Mouse (Mus musculus) yolk sac, embryonic 10.5 days (tissue): ENCODE data around the gene Napepld.
"Not testable (repeated sequence)": the region's sequence is repeated elsewhere in the genome, so short reads cannot be mapped to it uniquely, and the experiment has no call there.

Source experiments
- DNase-seq: peaks from one replicate; pipeline ENCODE4 v3.0.0-alpha.2; 2017; ENCODE audit warnings: low spot score

Napepld gene

DNA sequence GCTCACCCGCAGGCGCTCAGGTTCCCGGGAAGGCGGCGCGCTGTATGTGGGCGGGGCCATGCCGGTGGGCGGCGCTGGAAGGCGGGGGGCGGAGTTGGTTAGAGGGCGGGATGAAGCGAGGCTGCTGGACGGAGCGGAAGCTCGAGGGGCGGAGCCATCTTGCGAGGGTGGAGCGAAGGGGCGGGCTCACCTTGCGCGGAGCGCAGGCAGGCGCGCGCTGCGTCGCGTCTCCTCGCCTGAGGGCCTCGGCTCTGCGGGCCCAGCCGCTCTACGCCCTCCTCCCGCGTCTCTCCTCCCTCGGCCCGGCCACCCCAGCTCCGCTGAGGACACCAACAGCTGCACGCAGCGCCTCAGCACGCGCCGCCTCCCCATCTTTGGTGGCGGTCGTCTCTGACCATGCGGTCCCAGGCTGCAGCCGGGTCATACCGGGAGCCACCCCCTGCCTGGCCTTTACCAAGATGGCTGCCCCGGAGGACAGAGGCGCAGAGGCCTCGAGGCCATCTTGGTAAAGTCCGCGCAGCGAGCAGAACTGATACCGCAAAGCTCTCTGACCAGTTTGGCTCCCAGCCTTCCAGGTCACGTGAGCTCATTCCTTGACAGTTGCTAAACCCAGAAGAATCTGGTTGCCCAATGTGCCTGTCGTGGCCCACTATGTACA is at the start of gene Napepld:
Napepld (minus strand) TSS at position 46 of the 658 bp plus-strand sequence.
- DNase-seq, result peak; percentile 98

- no peak for DNase-seq
Measured at GRCm38 (mm10) chr5:21745966-21746365, 44.8 kb upstream of the Napepld start.

DNA sequence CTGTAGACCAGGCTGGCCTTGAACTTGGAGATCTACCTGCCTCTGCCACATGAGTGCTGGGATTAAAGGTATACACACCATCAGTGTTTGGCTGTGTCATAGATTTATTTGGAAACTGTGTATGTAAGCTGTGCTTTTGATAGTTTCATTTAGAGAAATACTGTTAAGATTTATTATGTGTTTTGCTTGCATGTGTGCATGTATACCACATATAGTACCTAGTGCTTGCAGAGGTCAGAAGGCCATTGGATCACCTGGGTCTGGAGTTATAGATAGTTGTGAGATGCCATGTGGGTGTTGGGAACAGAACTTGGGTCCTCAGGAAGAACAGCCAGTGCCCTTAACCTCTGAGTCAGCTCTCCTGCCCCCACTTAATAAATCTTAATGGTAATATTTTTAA is 43.5 kb upstream of the Napepld start:
- DNase-seq, result no peak

- no peak for DNase-seq
Measured at GRCm38 (mm10) chr5:21743606-21744005, 42.4 kb upstream of the Napepld start.

GRCm38 (mm10) chr5:21739881-21740280 is 38.7 kb upstream of the Napepld start:
- no peak for DNase-seq

DNA sequence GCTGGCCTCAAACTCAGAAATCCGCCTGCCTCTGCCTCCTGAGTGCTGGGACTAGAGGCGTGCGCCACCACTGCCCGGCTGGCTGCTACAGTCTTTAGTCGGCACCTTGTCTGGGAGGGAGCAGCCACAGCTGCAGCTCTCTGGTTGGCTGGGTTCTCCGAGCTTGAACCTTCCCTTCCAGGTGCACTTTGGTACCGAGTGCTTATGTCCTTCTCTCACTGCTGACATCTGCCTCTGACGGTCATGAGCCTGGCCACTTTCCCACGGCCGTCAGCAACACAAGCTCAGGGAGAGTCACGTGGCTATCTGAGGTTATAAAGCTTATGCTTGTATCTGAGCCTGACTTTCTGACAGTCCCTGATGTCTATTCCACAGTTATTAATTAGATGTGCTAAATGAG is 37.9 kb upstream of the Napepld start:
- peak; percentile 61 for DNase-seq

DNA sequence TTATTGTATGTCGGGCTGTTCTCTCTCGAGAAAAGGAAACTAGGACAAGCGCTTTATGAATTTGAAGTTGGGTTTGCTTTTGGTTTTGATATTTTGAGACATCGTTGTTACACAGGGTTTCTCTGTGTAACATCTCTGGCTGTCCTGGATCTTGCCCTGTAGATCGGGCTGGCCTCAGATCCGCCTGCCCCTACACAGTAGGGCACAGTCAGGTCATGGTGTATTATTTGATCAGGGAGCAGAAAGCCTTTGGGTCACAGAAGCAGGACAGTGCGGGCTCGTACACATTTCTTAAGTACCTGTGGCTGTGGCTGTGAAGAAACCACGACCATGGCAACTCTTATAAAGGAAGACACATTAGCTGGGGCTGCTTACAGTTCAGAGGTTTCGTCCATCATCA is 36.4 kb upstream of the Napepld start:
- DNase-seq, result no peak

DNA sequence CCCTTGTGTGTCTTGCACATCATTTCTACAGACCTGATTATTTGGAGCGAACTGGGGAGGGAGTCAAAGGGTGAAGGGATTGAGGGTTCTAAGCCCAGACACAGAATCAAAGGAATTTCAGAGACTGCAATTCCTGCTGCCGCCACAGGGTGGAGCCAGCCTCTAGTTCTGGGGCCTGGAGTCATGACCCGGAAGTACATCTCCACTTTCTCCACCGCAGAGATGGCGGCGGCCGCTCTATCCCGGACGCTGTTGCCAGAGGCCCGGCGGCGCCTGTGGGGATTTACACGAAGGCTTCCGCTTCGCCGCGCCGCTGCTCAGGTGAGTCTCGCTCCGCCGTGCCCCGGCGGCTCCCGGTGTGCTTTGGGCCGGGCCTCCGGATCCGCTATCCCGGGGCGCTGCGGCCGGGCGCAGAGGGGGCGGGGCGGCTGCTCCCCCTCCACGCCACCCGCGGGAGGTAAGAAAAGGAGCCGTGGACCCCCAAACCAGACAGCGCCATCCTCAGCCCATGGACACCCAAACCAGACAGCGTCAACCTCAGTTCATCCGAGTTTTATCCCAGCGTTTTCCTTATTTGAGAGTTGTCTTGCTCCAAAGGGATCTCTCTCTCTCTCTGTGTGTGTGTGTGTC is 35.9 kb upstream of the Napepld start, which contains the start of gene Pmpcb:
Pmpcb (plus strand) TSS at position 186 of the 630 bp plus-strand sequence.
- peak; percentile 80 for DNase-seq

- DNase-seq, result no peak
Measured at GRCm38 (mm10) chr5:21736046-21736445, 34.9 kb upstream of the Napepld start.

DNA sequence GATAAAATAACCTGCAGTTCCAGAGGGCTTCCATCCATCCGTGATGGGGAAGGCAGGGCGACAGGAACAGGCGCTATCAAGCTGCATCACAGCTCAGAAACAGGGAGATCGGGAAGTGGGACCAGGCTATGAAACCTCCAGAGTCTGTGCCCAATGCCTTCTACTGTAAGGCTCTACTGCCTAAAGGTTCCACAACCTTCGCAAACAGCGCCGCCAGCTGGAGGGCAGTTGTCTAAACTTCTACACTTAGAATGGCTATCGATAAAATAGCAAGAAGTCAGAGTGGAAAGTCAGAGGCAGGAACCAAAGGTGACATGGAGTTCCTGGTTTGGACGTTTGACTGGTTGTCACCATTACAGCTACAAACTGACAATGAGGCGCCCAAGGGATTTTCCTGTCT is 34.4 kb upstream of the Napepld start:
- DNase-seq, result peak; percentile 49

- DNase-seq, result no peak
Measured at GRCm38 (mm10) chr5:21735100-21735499, 33.9 kb upstream of the Napepld start.

DNA sequence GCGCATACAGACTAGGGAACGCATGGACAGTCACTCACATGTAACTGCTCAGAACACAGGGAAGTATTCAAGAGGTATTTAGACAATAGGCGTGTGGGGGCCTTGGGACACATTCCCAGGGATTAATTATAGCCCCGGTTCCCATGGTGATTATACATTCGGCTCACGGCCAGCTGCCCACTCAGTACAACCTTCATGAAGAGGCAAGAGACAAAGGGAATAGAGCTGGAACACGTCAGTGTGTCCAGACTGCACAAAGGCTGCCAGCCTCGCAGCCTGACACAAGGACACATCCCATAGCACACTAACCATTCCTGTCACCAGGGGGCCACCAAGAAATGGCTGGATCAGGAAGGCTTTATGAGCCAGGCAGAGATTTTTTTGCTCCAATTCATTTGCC is 31.7 kb upstream of the Napepld start:
- no peak for DNase-seq

GRCm38 (mm10) chr5:21732177-21732911 is 31.1 kb upstream of the Napepld start:
- no peak for DNase-seq

GRCm38 (mm10) chr5:21729107-21729506 is 27.9 kb upstream of the Napepld start:
- no peak for DNase-seq

- no peak for DNase-seq
Measured at GRCm38 (mm10) chr5:21724872-21725271, 23.7 kb upstream of the Napepld start.

- DNase-seq, result no peak
Measured at GRCm38 (mm10) chr5:21724427-21724826, 23.2 kb upstream of the Napepld start.

GRCm38 (mm10) chr5:21719209-21719608 is 18.0 kb upstream of the Napepld start:
- no peak for DNase-seq

DNA sequence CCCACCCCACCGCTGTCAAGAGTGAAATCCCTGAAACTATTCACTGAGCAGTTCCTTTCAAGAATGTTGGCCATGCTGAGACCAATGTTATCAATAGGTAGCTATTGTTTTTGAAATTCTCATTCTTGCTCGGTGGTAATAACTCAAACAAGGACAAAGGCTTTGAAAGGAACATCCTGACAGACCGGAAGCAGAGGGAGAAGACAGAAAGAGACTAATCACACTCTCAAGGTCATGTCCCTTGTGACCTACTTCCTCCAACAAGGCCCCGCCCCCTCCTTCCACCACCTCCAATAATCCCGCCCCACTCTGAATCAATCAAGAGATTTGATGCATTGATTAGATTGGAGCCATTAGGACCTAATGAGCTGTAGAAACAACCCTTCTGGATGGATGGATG is 17.4 kb upstream of the Napepld start:
- no peak for DNase-seq

GRCm38 (mm10) chr5:21717165-21717715 is 16.0 kb upstream of the Napepld start:
- no peak for DNase-seq

DNA sequence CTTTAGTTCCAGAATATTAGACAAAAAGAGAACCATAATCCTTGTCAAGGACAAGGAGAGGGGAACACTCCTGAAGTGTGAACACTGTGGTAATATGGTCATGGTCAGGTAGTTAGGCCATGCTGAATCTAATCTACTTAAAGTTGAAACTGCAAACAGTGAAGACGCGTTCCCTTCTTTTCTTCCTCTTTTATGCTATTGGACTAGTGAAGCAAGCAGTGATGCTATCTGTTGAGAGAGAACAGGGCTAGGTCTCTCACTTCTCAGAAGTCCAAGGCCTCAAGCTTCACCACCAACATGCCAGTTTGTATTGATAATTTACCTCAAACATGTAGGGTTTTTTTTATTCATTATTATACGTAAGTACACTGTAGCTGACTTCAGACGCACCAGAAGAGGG is 13.3 kb upstream of the Napepld start:
- DNase-seq, result no peak

- DNase-seq, result no peak
Measured at GRCm38 (mm10) chr5:21712127-21712715, 11.0 kb upstream of the Napepld start.

DNA sequence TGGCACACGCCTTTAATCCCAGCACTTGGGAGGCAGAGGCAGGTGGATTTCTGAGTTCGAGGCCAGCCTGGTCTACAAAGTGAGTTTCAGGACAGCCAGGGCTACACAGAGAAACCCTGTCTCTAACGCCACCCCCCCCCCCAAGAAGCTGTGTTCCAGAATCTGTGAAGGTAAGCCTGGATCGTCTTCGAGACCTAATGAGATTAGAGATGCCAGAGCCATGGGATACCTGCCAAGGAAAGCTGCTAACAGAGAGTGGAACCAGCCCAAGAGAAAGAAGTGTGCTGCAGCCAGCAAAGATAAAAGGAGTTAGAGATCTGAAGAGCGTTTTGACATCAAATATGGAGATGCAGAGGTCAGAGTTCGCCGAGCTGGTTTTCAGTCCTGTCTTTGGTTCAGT is 6.8 kb upstream of the Napepld start:
- not testable (repeated sequence) for DNase-seq
